Mouse (Mus musculus) midbrain, postnatal 0 days (tissue): ENCODE measurements around the gene Xylt1. TPM values are rescaled to one million over a fixed set of nuclear protein-coding genes. Genes with fewer than 3 reads are reported as not detected.

Source experiments
- ATAC-seq: fragments of 200-750 bp; cut with Nextera tagmentation; 2 replicates; pipeline ENCODE4 v1.8.0; 2017; ENCODE audit warnings: moderate number of reproducible peaks, mild to moderate bottlenecking, moderate TSS enrichment, moderate library complexity; ENCODE audit not compliant: low FRiP score
- DNase-seq: peaks from one replicate; pipeline ENCODE4 v3.0.0-alpha.2; 2015; ENCODE audit warnings: low spot score
- H3K27ac ChIP-seq: fragments of 300-500 bp; sonication (generic); 2 replicates; pipeline ENCODE4 v1.5.1; 2014; ENCODE audit warnings: low read depth, mild to moderate bottlenecking, low read length, mixed read lengths
- H3K27me3 ChIP-seq: fragments of 300-500 bp; sonication (generic); 2 replicates; pipeline ENCODE4 v1.6.1; 2014; ENCODE audit warnings: low read length, control low read depth, mixed read lengths; ENCODE audit not compliant: insufficient read depth
- H3K36me3 ChIP-seq: fragments of 300-500 bp; sonication (generic); 2 replicates; pipeline ENCODE4 v1.6.1; 2014; ENCODE audit warnings: low read length, control low read depth, mixed read lengths; ENCODE audit not compliant: insufficient read depth
- H3K4me1 ChIP-seq: fragments of 300-500 bp; sonication (generic); 2 replicates; pipeline ENCODE4 v1.6.1; 2014; ENCODE audit warnings: mild to moderate bottlenecking, control low read depth, antibody characterized with exemption, low read length, mixed read lengths; ENCODE audit not compliant: insufficient read depth
- H3K4me2 ChIP-seq: fragments of 300-500 bp; sonication (generic); 2 replicates; pipeline ENCODE4 v1.6.1; 2014; ENCODE audit warnings: low read depth, mild to moderate bottlenecking, low read length, mixed read lengths; ENCODE audit not compliant: poor library complexity, severe bottlenecking
- H3K4me3 ChIP-seq: fragments of 300-500 bp; sonication (generic); 2 replicates; pipeline ENCODE4 v1.5.1; 2014; ENCODE audit warnings: low read depth, mild to moderate bottlenecking, low read length, moderate library complexity
- H3K9ac ChIP-seq: fragments of 300-500 bp; sonication (generic); replicated peaks from 2 replicates; pipeline ENCODE4 v1.6.1; 2014; ENCODE audit warnings: mild to moderate bottlenecking, low read length, moderate library complexity, mixed read lengths; ENCODE audit not compliant: poor library complexity, severe bottlenecking
- H3K9me3 ChIP-seq: fragments of 300-500 bp; sonication (generic); 2 replicates; pipeline ENCODE4 v1.6.1; 2016; ENCODE audit warnings: low read length, control low read depth
- CTCF ChIP-seq: IDR thresholded peaks from 2 replicates; pipeline ENCODE4 v1.5.1; 2016; ENCODE audit warnings: antibody characterized with exemption, mild to moderate bottlenecking
- WGBS: fragments of 180-500 bp; shearing (Covaris S2); extraction: QIAGEN DNeasy Blood & Tissue Kit; methylation state at CpG from one replicate; pipeline ENCODE4 v1.1.7; 2014; 5-methylcytosine and 5-hydroxymethylcytosine counted together
- polyA plus RNA-seq: library from polyadenylated mRNA; unstranded; fragments of >200 nt; fragmentation: Nextera tagmentation; extraction: Ambion mirVana; gene quantifications from 2 replicates; pipeline ENCODE4 v1.2.1, GENCODE M21; 2015
- total RNA-seq: library from RNA; depleted of rRNA; stranded (reverse); fragments of >200 nt; gene quantifications from 2 replicates; pipeline ENCODE4 v1.2.3, GENCODE M21; 2014

The Xylt1 gene
- total and polyA plus RNA-seq, 2 experiments from 2014 or later: 2.5 to 16.4 TPM

DNA sequence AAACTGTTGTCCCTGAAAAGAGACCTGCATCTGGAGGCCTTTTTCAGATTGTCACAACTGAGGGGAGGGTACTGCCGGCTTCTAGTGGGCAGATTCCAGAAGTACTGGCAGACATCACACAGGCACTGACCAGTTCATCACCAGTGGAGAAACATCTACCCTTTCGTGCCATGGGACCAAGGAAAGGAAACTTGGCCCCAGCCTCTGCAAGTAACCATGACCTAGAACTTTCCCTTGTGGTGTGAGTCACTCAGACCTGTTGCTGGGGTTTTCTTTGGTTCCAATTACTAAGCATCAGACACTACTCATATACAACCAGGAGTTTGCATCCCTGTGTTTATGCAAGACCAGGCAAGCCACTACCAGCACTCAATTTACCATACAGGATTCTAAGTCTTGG is 190.4 kb downstream of the Xylt1 start:
- no peak overlapping the region for H3K4me3 ChIP-seq
- 92% methylated on average over 2 of the region's 2 CpGs for WGBS
- no peak for TF ChIP-seq CTCF

DNA sequence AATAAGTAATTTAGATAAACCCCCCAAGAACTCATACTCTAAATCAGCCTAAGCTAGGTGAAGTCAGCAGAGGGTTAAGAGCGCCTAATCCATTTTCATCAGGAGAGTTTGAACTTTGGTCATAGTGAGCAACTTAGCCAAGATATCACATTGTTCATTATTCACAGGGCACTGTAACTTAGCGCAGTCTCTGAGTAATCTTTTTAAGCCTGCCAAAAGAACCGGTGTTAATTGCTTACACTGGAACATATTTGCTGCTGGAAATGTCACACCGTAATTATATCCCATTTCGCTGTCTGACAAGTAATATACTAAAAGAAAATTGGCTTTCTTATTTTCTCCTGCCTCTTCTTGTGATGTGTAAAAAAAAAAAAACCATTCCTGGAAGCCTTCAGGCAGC is 190.9 kb downstream of the Xylt1 start:
- WGBS: 58% methylated on average over 5 of the region's 5 CpGs
- Histone ChIP-seq H3K4me1 (no peaks in the 10 kb centered on the region), H3K27ac (no peak overlapping the region), H3K4me3 (no peak overlapping the region), H3K4me2 (no peak overlapping the region), H3K36me3 (no peaks in the 10 kb centered on the region), H3K9ac (no peak overlapping the region), H3K27me3 (no peaks in the 10 kb centered on the region), H3K9me3 (no peaks in the 10 kb centered on the region)
- no peak for ATAC-seq
- no peak for DNase-seq
- no peak for TF ChIP-seq CTCF

More for the DNA sequence above, 190.4 kb downstream of the Xylt1 start:
- no peaks in the 10 kb centered on the region for H3K36me3 ChIP-seq
- no peak overlapping the region for H3K27ac ChIP-seq
- H3K9me3 ChIP-seq: no peaks in the 10 kb centered on the region
- no peaks in the 10 kb centered on the region for H3K27me3 ChIP-seq
- no peak for DNase-seq
- H3K4me2 ChIP-seq: no peak overlapping the region
- H3K9ac ChIP-seq: no peak overlapping the region
- H3K4me1 ChIP-seq: no peaks in the 10 kb centered on the region
- ATAC-seq: no peak

DNA sequence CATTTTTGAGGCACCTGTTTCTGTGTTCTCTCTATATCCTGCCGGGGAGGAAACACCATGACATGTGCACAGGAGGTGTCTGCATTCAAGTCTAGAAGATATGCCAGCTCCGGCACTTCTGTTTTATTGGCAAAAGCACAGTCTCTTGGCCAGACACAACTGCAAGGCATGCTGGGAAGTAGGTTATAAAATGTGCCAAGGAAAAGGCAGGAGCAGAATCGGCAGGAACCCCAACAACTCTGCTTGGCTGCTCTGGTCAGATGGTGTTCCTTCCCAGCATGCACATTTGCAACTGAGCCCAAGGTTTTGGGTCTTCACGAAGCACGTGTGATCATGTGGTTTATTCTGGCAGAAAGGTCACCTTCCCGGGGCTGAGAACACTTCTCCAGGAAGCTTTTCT is 192.4 kb downstream of the Xylt1 start:
- H3K9ac ChIP-seq: no peak overlapping the region
- H3K4me1 ChIP-seq: no peaks in the 10 kb centered on the region
- no peak for ATAC-seq
- H3K4me3 ChIP-seq: no peak overlapping the region
- no peak overlapping the region; the same call in 1 of the 2 replicates for H3K27ac ChIP-seq
- no peaks in the 10 kb centered on the region for H3K36me3 ChIP-seq
- H3K27me3 ChIP-seq: no peaks in the 10 kb centered on the region
- DNase-seq: peak; percentile 54
- H3K4me2 ChIP-seq: no peak overlapping the region
- no peak for TF ChIP-seq CTCF
- WGBS: 75% methylated on average over 6 of the region's 6 CpGs
- H3K9me3 ChIP-seq: no peaks in the 10 kb centered on the region

DNA sequence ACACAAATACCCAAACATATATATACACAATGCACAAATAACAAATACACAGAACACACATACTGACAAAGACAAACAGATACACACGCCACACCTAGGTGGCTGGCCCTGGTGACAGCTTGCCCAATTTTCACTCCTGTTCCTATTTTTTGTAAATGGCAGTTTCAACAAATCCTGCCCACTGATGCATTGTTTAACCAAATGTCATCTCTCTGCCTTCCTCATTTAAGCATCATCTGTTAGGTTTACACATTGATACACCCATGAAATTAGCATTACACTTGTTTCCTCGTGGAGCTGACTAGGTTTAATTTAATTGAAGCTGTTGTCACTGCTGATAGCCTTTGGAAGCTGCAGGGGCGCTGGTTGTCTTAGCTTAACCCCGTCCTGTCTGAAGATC is 194.6 kb downstream of the Xylt1 start:
- Histone ChIP-seq H3K9me3 (no peaks in the 10 kb centered on the region), H3K27me3 (no peaks in the 10 kb centered on the region), H3K9ac (no peak overlapping the region), H3K4me2 (no peak overlapping the region), H3K36me3 (no peaks in the 10 kb centered on the region), H3K4me1 (no peaks in the 10 kb centered on the region), H3K4me3 (no peak overlapping the region), H3K27ac (no peak overlapping the region)
- WGBS: 39% methylated on average over 4 of the region's 4 CpGs
- no peak for TF ChIP-seq CTCF
- no peak for DNase-seq
- no peak for ATAC-seq

DNA sequence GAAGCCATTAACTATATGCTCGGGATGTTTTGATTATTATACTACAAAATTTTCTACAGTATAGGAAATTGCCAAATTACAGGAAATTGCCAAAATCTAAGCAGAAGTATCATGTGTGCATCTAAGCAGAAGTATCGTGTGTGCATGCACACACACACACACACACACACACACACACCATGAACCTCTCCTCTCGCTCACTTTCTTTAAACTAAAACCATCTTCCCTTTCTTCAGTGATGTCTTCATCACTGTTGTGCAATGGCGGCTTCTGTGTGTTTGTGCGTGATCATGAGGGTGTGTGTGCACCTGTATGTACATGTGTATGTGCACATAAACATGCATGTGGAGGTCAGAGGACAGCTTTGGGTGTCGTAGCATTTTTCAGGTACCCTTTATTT is 196.3 kb downstream of the Xylt1 start:
- no peak overlapping the region for H3K9ac ChIP-seq
- TF ChIP-seq CTCF: no peak
- no peaks in the 10 kb centered on the region for H3K27me3 ChIP-seq
- no peak overlapping the region for H3K4me2 ChIP-seq
- H3K36me3 ChIP-seq: no peaks in the 10 kb centered on the region
- WGBS: 95% methylated on average over 6 of the region's 6 CpGs
- H3K27ac ChIP-seq: no peak overlapping the region
- H3K4me1 ChIP-seq: no peaks in the 10 kb centered on the region
- DNase-seq (no peak), ATAC-seq (no peak)
- H3K9me3 ChIP-seq: no peaks in the 10 kb centered on the region
- no peak overlapping the region for H3K4me3 ChIP-seq

DNA sequence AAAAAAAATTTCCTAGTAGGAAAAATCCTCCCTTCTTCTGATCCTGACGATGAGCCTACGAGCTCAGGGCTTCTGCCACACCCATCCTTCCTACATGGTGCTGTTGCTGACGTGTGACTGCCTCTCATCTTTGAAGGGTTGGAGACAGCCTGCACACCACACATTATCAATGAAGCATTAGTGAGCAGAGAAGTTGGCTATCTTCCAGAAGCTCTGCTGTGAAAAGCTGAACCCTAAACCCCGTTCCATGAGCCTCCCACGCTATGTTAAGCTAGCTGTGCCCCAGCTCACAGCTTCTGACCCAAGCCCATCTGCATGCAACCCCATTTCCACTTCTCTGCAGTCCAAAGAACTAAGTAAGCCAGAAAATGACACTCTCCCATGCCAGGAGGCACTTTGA is 204.4 kb downstream of the Xylt1 start:
- no peak overlapping the region for H3K27ac ChIP-seq

More for the DNA sequence above, 204.4 kb downstream of the Xylt1 start:
- Histone ChIP-seq H3K27me3 (no peaks in the 10 kb centered on the region), H3K9ac (no peak overlapping the region), H3K4me3 (no peak overlapping the region), H3K4me2 (no peak overlapping the region), H3K4me1 (peaks cover 7% of the 10 kb centered on the region; the same call in 1 of the 2 replicates), H3K9me3 (no peaks in the 10 kb centered on the region), H3K36me3 (no peaks in the 10 kb centered on the region)
- DNase-seq: peak; percentile 73
- no peak for ATAC-seq
- WGBS: 45% methylated on average over 5 of the region's 5 CpGs
- TF ChIP-seq CTCF: no peak
